Mouse (Mus musculus) stomach, postnatal 0 days (tissue): Measurements from ENCODE around the gene Ift122. TPM values are rescaled to one million over a fixed set of nuclear protein-coding genes. Genes with fewer than 3 reads are reported as not detected.

ENCODE experiments used
- ATAC-seq: fragments of 200-750 bp; cut with Nextera tagmentation; 2 replicates; pipeline ENCODE4 v1.8.0; 2017; ENCODE audit not compliant: low FRiP score, low TSS enrichment
- DNase-seq: peaks from one replicate; pipeline ENCODE4 v3.0.0-alpha.2; 2016; ENCODE audit warnings: low spot score
- H3K27ac ChIP-seq: fragments of 300-500 bp; sonication (generic); replicated peaks from 2 replicates; pipeline ENCODE4 v1.5.1; 2014; ENCODE audit warnings: mild to moderate bottlenecking, control low read depth
- H3K27me3 ChIP-seq: fragments of 300-500 bp; sonication (generic); 2 replicates; pipeline ENCODE4 v1.6.1; 2014; ENCODE audit warnings: low read length; ENCODE audit not compliant: control insufficient read depth, insufficient read depth
- H3K36me3 ChIP-seq: fragments of 300-500 bp; sonication (generic); 2 replicates; pipeline ENCODE4 v1.6.1; 2014; ENCODE audit warnings: low read length, mixed read lengths; ENCODE audit not compliant: control insufficient read depth, insufficient read depth
- H3K4me1 ChIP-seq: fragments of 300-500 bp; sonication (generic); replicated peaks from 2 replicates; pipeline ENCODE4 v1.6.1; 2014; ENCODE audit warnings: antibody characterized with exemption; ENCODE audit not compliant: control insufficient read depth, insufficient read depth
- H3K4me2 ChIP-seq: fragments of 300-500 bp; sonication (generic); replicated peaks from 2 replicates; pipeline ENCODE4 v1.6.1; 2014; ENCODE audit warnings: low read depth, mild to moderate bottlenecking, control low read depth, moderate library complexity
- H3K4me3 ChIP-seq: fragments of 300-500 bp; sonication (generic); 2 replicates; pipeline ENCODE4 v1.5.1; 2014; ENCODE audit warnings: low read depth, low read length, control low read depth
- H3K9ac ChIP-seq: fragments of 300-500 bp; sonication (generic); 2 replicates; pipeline ENCODE4 v1.6.1; 2014; ENCODE audit warnings: mild to moderate bottlenecking, low read length, control low read depth, mixed read lengths
- H3K9me3 ChIP-seq: fragments of 300-500 bp; sonication (generic); 2 replicates; pipeline ENCODE4 v1.6.1; 2016; ENCODE audit warnings: low read length; ENCODE audit not compliant: control insufficient read depth
- CTCF ChIP-seq: IDR thresholded peaks from 2 replicates; pipeline ENCODE4 v1.5.1; 2016; ENCODE audit warnings: antibody characterized with exemption, low read depth, mild to moderate bottlenecking, moderate library complexity
- EP300 ChIP-seq: optimal IDR thresholded peaks from 2 replicates; pipeline ENCODE3; 2016; ENCODE audit warnings: antibody characterized with exemption
- WGBS: fragments of 180-500 bp; shearing (Covaris S2); extraction: QIAGEN DNeasy Blood & Tissue Kit; methylation state at CpG from one replicate; pipeline ENCODE4 v1.1.7; 2014; 5-methylcytosine and 5-hydroxymethylcytosine counted together
- polyA plus RNA-seq: library from polyadenylated mRNA; unstranded; fragments of >200 nt; fragmentation: Nextera tagmentation; extraction: Ambion mirVana; gene quantifications from 2 replicates; pipeline ENCODE4 v1.2.1, GENCODE M21; 2015

Ift122 gene
- 4.9 and 5.3 TPM in 2 replicates for polyA plus RNA-seq

GRCm38 (mm10) chr6:115853091-115853813 is at the start of gene Ift122, which contains the start of gene Mbd4:
Gene Ift122, plus strand, starts transcription at chr6:115853470.
Gene Mbd4, minus strand, starts transcription at chr6:115853371.
- Histone ChIP-seq H3K27ac (peak within 1 kb of the TSS; percentile 86), H3K4me1 (no peaks in the 10 kb centered on the region), H3K9ac (peak within 1 kb of the TSS; percentile 61), H3K4me3 (peak within 1 kb of the TSS; percentile 57), H3K27me3 (no peaks in the 10 kb centered on the region), H3K4me2 (peak within 1 kb of the TSS; percentile 60), H3K9me3 (no peaks in the 10 kb centered on the region), H3K36me3 (no peaks in the 10 kb centered on the region)
- DNase-seq (peak; percentile 99), ATAC-seq (peak; percentile 98)
- TF ChIP-seq EP300, result no peak
- peak; percentile 74 for TF ChIP-seq CTCF
- under 1% methylated on average over 51 of the region's 51 CpGs for WGBS

GRCm38 (mm10) chr6:115803541-115804382 is 49.5 kb upstream of the Ift122 start:
- 41% methylated on average over 16 of the region's 16 CpGs for WGBS
- Histone ChIP-seq H3K9ac (no peak overlapping the region), H3K9me3 (no peaks in the 10 kb centered on the region), H3K27me3 (no peaks in the 10 kb centered on the region), H3K4me2 (no peak overlapping the region), H3K36me3 (peaks cover 30% of the 10 kb centered on the region), H3K4me3 (no peak overlapping the region), H3K4me1 (peaks cover 5% of the 10 kb centered on the region), H3K27ac (0 out of 2 replicates have a peak overlapping the region, but pooled peaks have one; percentile 4)
- peak; percentile 67 for ATAC-seq
- TF ChIP-seq EP300, result no peak
- TF ChIP-seq CTCF, result peak; percentile 81
- peak; percentile 84 for DNase-seq

- H3K27ac ChIP-seq, result no peak overlapping the region
- 60% methylated on average over 10 of the region's 10 CpGs for WGBS
- no peak overlapping the region for H3K4me3 ChIP-seq
- ATAC-seq (no peak), DNase-seq (no peak)
- peaks cover 5% of the 10 kb centered on the region for H3K4me1 ChIP-seq
- H3K9ac ChIP-seq, result no peak overlapping the region
- H3K4me2 ChIP-seq, result no peak overlapping the region
- TF ChIP-seq CTCF (no peak), EP300 (no peak)
- H3K9me3 ChIP-seq, result no peaks in the 10 kb centered on the region
- H3K36me3 ChIP-seq, result peaks cover 30% of the 10 kb centered on the region
- no peaks in the 10 kb centered on the region for H3K27me3 ChIP-seq
These were observed 48.7 kb upstream of the Ift122 start for GRCm38 (mm10) chr6:115804432-115805192.

GRCm38 (mm10) chr6:115807464-115808195 is 45.6 kb upstream of the Ift122 start:
- DNase-seq (peak; percentile 31), ATAC-seq (no peak)
- peak overlapping the region; percentile 96 for H3K4me3 ChIP-seq
- peaks cover 5% of the 10 kb centered on the region for H3K4me1 ChIP-seq
- no peaks in the 10 kb centered on the region for H3K9me3 ChIP-seq
- no peaks in the 10 kb centered on the region for H3K27me3 ChIP-seq
- peaks cover 18% of the 10 kb centered on the region for H3K36me3 ChIP-seq
- peak overlapping the region; percentile 99 for H3K9ac ChIP-seq
- H3K4me2 ChIP-seq, result peak overlapping the region; percentile 73
- H3K27ac ChIP-seq, result peak overlapping the region; percentile 99
- TF ChIP-seq CTCF (0 out of 2 replicates have a peak, but pooled peaks have one; percentile 7), EP300 (no peak)
- WGBS, result under 1% methylated on average over 15 of the region's 15 CpGs

- H3K4me2 ChIP-seq, result peak overlapping the region; percentile 73
- WGBS, result under 1% methylated on average over 22 of the region's 22 CpGs
- peak overlapping the region; percentile 96 for H3K4me3 ChIP-seq
- H3K36me3 ChIP-seq, result peaks cover 18% of the 10 kb centered on the region
- no peak for ATAC-seq
- peaks cover 5% of the 10 kb centered on the region for H3K4me1 ChIP-seq
- H3K27me3 ChIP-seq, result no peaks in the 10 kb centered on the region
- TF ChIP-seq EP300, result no peak
- no peak for TF ChIP-seq CTCF
- H3K9ac ChIP-seq, result peak overlapping the region; percentile 99
- no peak for DNase-seq
- no peaks in the 10 kb centered on the region for H3K9me3 ChIP-seq
- peak overlapping the region; percentile 99 for H3K27ac ChIP-seq
These were observed 45.1 kb upstream of the Ift122 start for GRCm38 (mm10) chr6:115808196-115808487.
